Mouse (Mus musculus) right cerebral cortex, postnatal 25 days (tissue): ENCODE results near the gene Lama2.

Experiments
- DNase-seq: peaks from one replicate; pipeline ENCODE4 v3.0.0; 2022

Gene Lama2

GRCm38 (mm10) chr10:27619658-27620057, at the start of gene Lama2:
TSS of gene Lama2 (minus strand) at chr10:27619758.
- no peak for DNase-seq

GRCm38 (mm10) chr10:27664391-27664790, 44.8 kb upstream of the Lama2 start:
- no peak for DNase-seq

GRCm38 (mm10) chr10:27663396-27663795, 43.8 kb upstream of the Lama2 start:
- DNase-seq, result no peak

GRCm38 (mm10) chr10:27654164-27654563, 34.6 kb upstream of the Lama2 start:
- no peak for DNase-seq

GRCm38 (mm10) chr10:27652694-27653335, 33.3 kb upstream of the Lama2 start:
- no peak for DNase-seq

GRCm38 (mm10) chr10:27635721-27636120, 16.2 kb upstream of the Lama2 start:
- no peak for DNase-seq

GRCm38 (mm10) chr10:27631002-27631401, 11.4 kb upstream of the Lama2 start:
- DNase-seq, result no peak

- DNase-seq, result no peak
Measured at GRCm38 (mm10) chr10:27621697-27622449, 2.3 kb upstream of the Lama2 start.

GRCm38 (mm10) chr10:27617522-27618020, 2.0 kb downstream of the Lama2 start:
- DNase-seq, result no peak

GRCm38 (mm10) chr10:27616641-27617415, 2.7 kb downstream of the Lama2 start:
- DNase-seq, result no peak

GRCm38 (mm10) chr10:27595675-27596074, 23.9 kb downstream of the Lama2 start:
- no peak for DNase-seq

- no peak for DNase-seq
Measured at GRCm38 (mm10) chr10:27533217-27533616, 86.3 kb downstream of the Lama2 start.

- DNase-seq, result no peak
Measured at GRCm38 (mm10) chr10:27508847-27509459, 110.6 kb downstream of the Lama2 start.

GRCm38 (mm10) chr10:27500863-27501262, 118.7 kb downstream of the Lama2 start:
- no peak for DNase-seq

GRCm38 (mm10) chr10:27488452-27488851, 131.1 kb downstream of the Lama2 start:
- no peak for DNase-seq

- peak; percentile 22 for DNase-seq
Measured at GRCm38 (mm10) chr10:27484041-27484440, 135.5 kb downstream of the Lama2 start.

GRCm38 (mm10) chr10:27475540-27475939, 144.0 kb downstream of the Lama2 start:
- no peak for DNase-seq

GRCm38 (mm10) chr10:27468274-27468673, 151.3 kb downstream of the Lama2 start:
- DNase-seq, result no peak

- DNase-seq, result no peak
Measured at GRCm38 (mm10) chr10:27413583-27414465, 205.7 kb downstream of the Lama2 start.

GRCm38 (mm10) chr10:27390753-27391152, 228.8 kb downstream of the Lama2 start:
- no peak for DNase-seq

GRCm38 (mm10) chr10:27387531-27387930, 232.0 kb downstream of the Lama2 start:
- DNase-seq, result no peak

GRCm38 (mm10) chr10:27384636-27385035, 234.9 kb downstream of the Lama2 start:
- DNase-seq, result peak; percentile 30
